In the genomic region with DNA sequence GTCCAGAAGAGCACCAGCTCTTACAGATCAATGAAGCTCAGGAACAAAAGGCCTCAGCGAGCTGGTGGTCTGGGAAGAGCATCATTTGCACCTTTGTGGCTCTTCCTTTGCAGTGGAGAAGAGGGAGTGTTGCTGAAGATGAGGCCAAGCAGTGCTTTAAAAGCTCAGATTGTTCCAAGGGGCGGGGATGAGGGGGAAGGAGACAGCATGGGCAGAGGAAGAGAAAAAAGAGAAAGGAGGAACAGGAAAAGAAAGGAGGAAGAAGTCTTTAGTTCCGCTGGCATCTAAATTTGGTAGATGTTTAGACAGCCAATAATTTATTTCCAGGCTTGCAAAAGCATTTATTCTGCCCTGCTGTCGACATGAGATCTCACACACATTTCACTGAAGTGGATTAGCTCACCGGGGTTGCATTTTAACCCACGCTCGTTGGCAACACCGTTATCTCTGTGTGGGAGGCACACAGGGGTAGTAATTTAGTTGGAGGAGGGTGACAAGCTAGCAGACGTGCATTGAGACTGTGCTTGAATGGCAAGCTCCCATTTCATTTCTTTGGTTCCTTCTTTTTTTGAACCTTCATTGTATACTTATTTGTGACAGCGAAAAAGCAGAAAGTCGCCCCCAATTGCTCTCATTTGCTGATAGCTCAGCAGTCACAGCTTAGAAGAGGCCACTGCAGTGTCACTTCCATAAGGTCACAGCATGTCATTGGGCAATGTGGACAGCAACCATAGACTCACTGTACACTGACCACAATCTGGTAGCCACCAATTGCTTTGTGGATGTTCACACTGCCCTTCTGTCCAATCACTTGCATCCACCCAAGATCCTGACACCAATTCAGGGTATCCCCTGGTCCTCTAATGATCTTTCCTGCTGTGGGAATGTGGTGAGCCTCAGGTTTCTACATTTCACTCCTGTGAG, we compare ENCODE assay signal across 10 mouse cellular contexts.
DNase-seq lines count a peak whose midpoint lies in the region; ATAC-seq and TF ChIP-seq lines count a peak whose summit lies in the region.
"Had no signal": no experiment of that assay in that cellular context is flagged by ENCODE, and none has a peak within 500 bp of the region (broad histone marks: within the 10 kb centered on the region; RNA-seq: fewer than 3 reads in every experiment).

No protein-coding gene starts in this region.

- TF ChIP-seq CTCF in brain, embryonic 14.5 days (IDR thresholded peaks at IDR 0.05; ENCODE audit: borderline replicate concordance, extremely low read depth, insufficient read depth, insufficient read length) = no peak
- TF ChIP-seq CTCF in lung, postnatal 0 days (IDR thresholded peaks at IDR 0.05) = no peak

- H3K9me3 ChIP-seq in lung, postnatal 0 days (ENCODE audit: low read length) = no peaks in the 10 kb centered on the region

- H3K4me3 ChIP-seq in lung, postnatal 0 days (ENCODE audit: low read depth, low read length) = no peak overlapping the region

- H3K27me3 ChIP-seq in lung, postnatal 0 days (replicated peaks; ENCODE audit: insufficient read depth, low read length) = no peaks in the 10 kb centered on the region

- H3K4me2 ChIP-seq in lung, postnatal 0 days (replicated peaks; ENCODE audit: low read depth, low read length) = no peak overlapping the region
- H3K4me2 ChIP-seq: lung, embryonic 14.5 days had no signal

- intact Hi-C loops in heart, postnatal 10 days (cut with DNase I) = no loop called here
- intact Hi-C loops in left cerebral cortex, postnatal 25 days (cut with DNase I) = loop anchor here (2.0 to 10.0 kb wide), 4 partner anchors 96 to 451 kb away; no protein-coding TSS in a partner anchor

- H3K36me3 ChIP-seq in lung, postnatal 0 days (ENCODE audit: insufficient read depth, low read length) = no peaks in the 10 kb centered on the region

- H3K27ac ChIP-seq in lung, postnatal 0 days (ENCODE audit: low read length) = no peak overlapping the region

- no peak overlapping the region for H3K9ac ChIP-seq in lung, postnatal 0 days (replicated peaks; ENCODE audit: low read depth)
- H3K9ac ChIP-seq: lung, embryonic 14.5 days had no signal

- TF ChIP-seq POLR2A in brain, embryonic 14.5 days (IDR thresholded peaks at IDR 0.05; ENCODE audit: borderline replicate concordance, extremely low read depth, insufficient read depth, insufficient read length, poor library complexity, severe bottlenecking) = no peak

- no peaks in the 10 kb centered on the region for H3K4me1 ChIP-seq in lung, postnatal 0 days (ENCODE audit: insufficient read depth, low read depth, low read length)

- DNase-seq in heart, adult 11 months = peak; percentile 89
- no peak for DNase-seq in heart, adult 8-10 months (ENCODE audit: low spot score)
- peak; percentile 50 for DNase-seq in brain, embryonic 14.5 days (ENCODE audit: low read depth)
- peak; percentile 11 to 37 for DNase-seq in heart, postnatal 10 days
- DNase-seq in left cerebral cortex, postnatal 25 days (ENCODE audit: low spot score in 2 of 2) = peak; percentile 69 to 94
- DNase-seq in lung, postnatal 14 days = no peak
- DNase-seq in adrenal gland, postnatal 36 days = no peak
- DNase-seq in lung, postnatal 0 days (ENCODE audit: low spot score) = no peak
- DNase-seq: cerebellum, adult 8-10 months; lung, embryonic 14.5 days had no signal

- 38% methylated on average over 11 of the region's 11 CpGs for whole genome bisulfite sequencing in lung, postnatal 0 days

- TF ChIP-seq EP300 in lung, postnatal 0 days (IDR thresholded peaks at IDR 0.05) = no peak

- ATAC-seq in lung, postnatal 0 days = no peak

Comparison
In these comparisons a context has a peak if more than half of its experiments do, and no peak if none do; other contexts are left out.
1. DNase-seq: peak in heart, adult 11 months (single experiment), brain, embryonic 14.5 days (single experiment), heart, postnatal 10 days (2 of 2) and left cerebral cortex, postnatal 25 days (2 of 2); none in heart, adult 8-10 months (single experiment), lung, postnatal 14 days (single experiment), adrenal gland, postnatal 36 days (0 of 2) and lung, postnatal 0 days (single experiment).